Mouse (Mus musculus): ENCODE measurements around the gene Glis2.

DNA sequence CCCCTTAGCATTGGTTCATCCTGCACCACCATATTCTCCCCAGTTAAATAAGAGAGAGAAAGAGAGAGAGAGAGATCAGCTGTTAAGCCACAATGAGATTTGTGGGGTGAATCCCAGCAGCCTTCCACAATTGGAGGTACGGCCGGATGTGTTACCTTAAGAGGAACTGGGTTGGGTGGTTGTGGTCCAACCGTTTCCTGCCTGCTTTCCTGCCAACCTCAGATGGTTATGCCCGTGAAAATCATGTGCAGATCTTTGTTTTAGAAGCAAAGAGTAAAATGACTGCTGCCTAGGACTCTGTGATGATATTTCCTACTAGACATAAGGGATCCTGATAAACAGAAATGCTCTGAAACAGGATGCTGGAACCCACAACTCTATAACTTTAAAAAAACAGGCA is 79.6 kb downstream of the Glis2 start:
- no peak for TF ChIP-seq CTCF (conservative IDR thresholded peaks at IDR 0.05 in 1 of 2, IDR thresholded peaks at IDR 0.05 in 1 of 2; ENCODE audit: low read depth in 2 of 2, low read length in 2 of 2)
- TF ChIP-seq BHLHE40 (IDR thresholded peaks at IDR 0.05; ENCODE audit: low read depth, low read length), result peak; percentile 57
- TF ChIP-seq SIN3A (IDR thresholded peaks at IDR 0.05; ENCODE audit: low read length), result no peak
- TF ChIP-seq ZC3H11A (IDR thresholded peaks at IDR 0.05; ENCODE audit: low read depth, low read length), result no peak
- no peak for TF ChIP-seq POLR2A (IDR thresholded peaks at IDR 0.05; ENCODE audit: low read depth, low read length)
- TF ChIP-seq RAD21 (IDR thresholded peaks at IDR 0.05; ENCODE audit: low read depth, low read length), result no peak
- no peak; the same call in 1 of the 2 replicates for TF ChIP-seq ETS1 (conservative IDR thresholded peaks at IDR 0.05; ENCODE audit: low read depth, low read length)
- no peak for TF ChIP-seq USF2 (conservative IDR thresholded peaks at IDR 0.05; ENCODE audit: low read depth, low read length)
- TF ChIP-seq MAX (IDR thresholded peaks at IDR 0.05; ENCODE audit: low read length), result no peak
- TF ChIP-seq MYC (IDR thresholded peaks at IDR 0.05; ENCODE audit: low read depth, low read length), result no peak
- no peak for TF ChIP-seq JUND (conservative IDR thresholded peaks at IDR 0.05; ENCODE audit: low read depth, low read length)

All from CH12.LX (cell line).